Mouse (Mus musculus) forebrain, postnatal 0 days (tissue): ENCODE results near the gene Taf3. TPM values are rescaled to one million over a fixed set of nuclear protein-coding genes. Genes with fewer than 3 reads are reported as not detected.
A peak's percentile ranks its signal among the peaks of the same experiment; 100 is the strongest.

Experiments
- ATAC-seq: fragments of 200-750 bp; cut with Nextera tagmentation; 2 replicates; pipeline ENCODE4 v1.8.0; 2017; ENCODE audit warnings: mild to moderate bottlenecking, moderate library complexity
- DNase-seq: peaks from one replicate; pipeline ENCODE4 v3.0.0-alpha.2; 2015
- H3K27ac ChIP-seq: fragments of 300-500 bp; sonication (generic); 2 replicates; pipeline ENCODE4 v1.5.1; 2014; ENCODE audit warnings: low read depth, mild to moderate bottlenecking, antibody characterized with exemption, low read length, moderate library complexity, mixed read lengths
- H3K27me3 ChIP-seq: fragments of 300-500 bp; sonication (generic); 2 replicates; pipeline ENCODE4 v1.6.1; 2014; ENCODE audit warnings: mild to moderate bottlenecking, low read length, mixed read lengths; ENCODE audit not compliant: insufficient read depth
- H3K36me3 ChIP-seq: fragments of 300-500 bp; sonication (generic); 2 replicates; pipeline ENCODE4 v1.6.1; 2014; ENCODE audit warnings: mild to moderate bottlenecking, moderate library complexity; ENCODE audit not compliant: insufficient read depth
- H3K4me1 ChIP-seq: fragments of 300-500 bp; sonication (generic); 2 replicates; pipeline ENCODE4 v1.6.1; 2014; ENCODE audit warnings: antibody characterized with exemption; ENCODE audit not compliant: insufficient read depth
- H3K4me2 ChIP-seq: fragments of 300-500 bp; sonication (generic); 2 replicates; pipeline ENCODE4 v1.6.1; 2014; ENCODE audit warnings: low read depth, mild to moderate bottlenecking, moderate library complexity
- H3K4me3 ChIP-seq: fragments of 300-500 bp; sonication (generic); 2 replicates; pipeline ENCODE4 v1.5.1; 2014; ENCODE audit warnings: low read depth, low read length, mixed read lengths
- H3K9ac ChIP-seq: fragments of 300-500 bp; sonication (generic); 2 replicates; pipeline ENCODE4 v1.6.1; 2014; ENCODE audit warnings: mild to moderate bottlenecking
- H3K9me3 ChIP-seq: fragments of 300-500 bp; sonication (generic); 2 replicates; pipeline ENCODE4 v1.6.1; 2016; ENCODE audit warnings: low read length
- CTCF ChIP-seq: sonication (generic); IDR thresholded peaks from 2 replicates; pipeline ENCODE4 v1.5.1; 2016; ENCODE audit warnings: antibody characterized with exemption, control low read depth, low read depth
- WGBS: fragments of 180-500 bp; shearing (Covaris S2); extraction: QIAGEN DNeasy Blood & Tissue Kit; methylation state at CpG from one replicate; pipeline ENCODE4 v1.1.7; 2014; 5-methylcytosine and 5-hydroxymethylcytosine counted together
- polyA plus RNA-seq: library from polyadenylated mRNA; unstranded; fragments of >200 nt; fragmentation: Nextera tagmentation; extraction: Ambion mirVana; gene quantifications from 2 replicates; pipeline ENCODE4 v1.2.1, GENCODE M21; 2015
- total RNA-seq: library from RNA; depleted of rRNA; stranded (reverse); fragments of >200 nt; gene quantifications from 2 replicates; pipeline ENCODE4 v1.2.3, GENCODE M21; 2014

Gene Taf3
- total and polyA plus RNA-seq, 2 experiments from 2014 or later, result 3.5 to 9.6 TPM

DNA sequence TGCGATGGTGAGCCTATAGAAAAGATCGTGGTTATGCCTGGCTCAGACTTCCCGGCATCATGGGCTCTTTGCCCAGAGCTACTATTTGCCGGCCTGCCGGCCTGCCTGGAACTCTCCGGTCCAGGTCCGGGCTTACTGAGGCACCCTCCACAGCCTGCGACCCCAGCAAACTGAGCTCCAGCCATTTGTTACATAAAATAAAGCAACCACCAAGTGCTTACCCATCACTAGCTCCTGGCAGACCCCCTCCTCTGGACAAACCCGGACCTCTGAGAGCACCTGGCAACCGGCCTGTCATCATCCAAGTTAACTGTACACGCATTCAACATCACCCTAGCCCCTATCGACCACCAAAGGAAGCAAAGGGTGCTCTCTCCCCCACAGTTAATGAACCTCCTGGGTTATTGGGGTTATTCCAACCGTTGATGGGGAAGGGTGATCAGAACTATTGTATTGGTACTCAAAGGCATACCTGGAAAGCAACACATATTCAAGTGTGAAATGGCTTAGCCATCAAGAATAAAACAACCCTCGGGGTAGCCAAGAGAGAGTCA is 163.1 kb downstream of the Taf3 start:
- no peak for TF ChIP-seq CTCF
- Histone ChIP-seq H3K27me3 (peaks cover 71% of the 10 kb centered on the region), H3K4me3 (no peak overlapping the region), H3K9me3 (no peaks in the 10 kb centered on the region), H3K9ac (no peak overlapping the region), H3K36me3 (no peaks in the 10 kb centered on the region), H3K4me2 (no peak overlapping the region), H3K4me1 (no peaks in the 10 kb centered on the region), H3K27ac (no peak overlapping the region)
- no peak for ATAC-seq
- WGBS, result 2% methylated on average over 14 of the region's 14 CpGs
- DNase-seq, result no peak

DNA sequence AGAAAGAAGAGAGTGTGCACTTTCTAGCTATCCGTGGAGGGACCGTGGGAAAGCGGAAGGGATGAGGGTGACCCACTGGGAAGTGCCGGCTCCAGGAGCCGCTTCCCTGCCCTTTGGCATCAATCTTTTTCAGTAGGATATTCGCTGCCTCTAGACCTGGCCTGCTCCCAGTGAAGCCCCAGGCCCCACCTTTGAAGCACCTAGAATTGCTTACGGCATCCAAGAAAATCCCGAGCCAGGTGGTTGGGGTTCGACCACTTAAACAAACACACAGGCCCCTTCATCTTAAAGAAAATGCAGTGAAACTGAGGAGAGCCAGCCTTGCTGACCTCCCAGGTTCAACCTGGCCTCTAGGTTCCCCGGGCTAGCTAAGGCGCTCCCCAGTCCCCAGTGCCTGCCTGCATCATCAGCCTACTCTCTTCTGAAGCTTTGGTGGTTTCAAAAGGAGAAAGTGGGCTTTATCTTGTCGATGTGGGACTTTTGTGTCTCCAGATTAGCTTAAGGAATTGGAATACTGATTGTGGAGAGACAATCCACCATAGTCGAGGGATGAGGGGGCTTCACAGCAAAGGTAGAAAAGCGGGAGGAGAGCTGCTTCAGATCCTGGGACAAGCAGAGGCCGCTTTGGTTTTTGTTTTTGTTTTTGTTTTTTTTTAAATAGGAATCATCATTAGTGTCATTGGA is 163.7 kb downstream of the Taf3 start:
- no peak overlapping the region for H3K4me3 ChIP-seq
- H3K27me3 ChIP-seq, result peaks cover 71% of the 10 kb centered on the region
- peak; percentile 34 for DNase-seq
- no peak overlapping the region for H3K4me2 ChIP-seq
- no peaks in the 10 kb centered on the region for H3K9me3 ChIP-seq
- H3K27ac ChIP-seq, result no peak overlapping the region
- no peaks in the 10 kb centered on the region for H3K36me3 ChIP-seq
- no peak for ATAC-seq
- H3K9ac ChIP-seq, result no peak overlapping the region
- TF ChIP-seq CTCF, result no peak
- 2% methylated on average over 15 of the region's 15 CpGs for WGBS
- H3K4me1 ChIP-seq, result no peaks in the 10 kb centered on the region

DNA sequence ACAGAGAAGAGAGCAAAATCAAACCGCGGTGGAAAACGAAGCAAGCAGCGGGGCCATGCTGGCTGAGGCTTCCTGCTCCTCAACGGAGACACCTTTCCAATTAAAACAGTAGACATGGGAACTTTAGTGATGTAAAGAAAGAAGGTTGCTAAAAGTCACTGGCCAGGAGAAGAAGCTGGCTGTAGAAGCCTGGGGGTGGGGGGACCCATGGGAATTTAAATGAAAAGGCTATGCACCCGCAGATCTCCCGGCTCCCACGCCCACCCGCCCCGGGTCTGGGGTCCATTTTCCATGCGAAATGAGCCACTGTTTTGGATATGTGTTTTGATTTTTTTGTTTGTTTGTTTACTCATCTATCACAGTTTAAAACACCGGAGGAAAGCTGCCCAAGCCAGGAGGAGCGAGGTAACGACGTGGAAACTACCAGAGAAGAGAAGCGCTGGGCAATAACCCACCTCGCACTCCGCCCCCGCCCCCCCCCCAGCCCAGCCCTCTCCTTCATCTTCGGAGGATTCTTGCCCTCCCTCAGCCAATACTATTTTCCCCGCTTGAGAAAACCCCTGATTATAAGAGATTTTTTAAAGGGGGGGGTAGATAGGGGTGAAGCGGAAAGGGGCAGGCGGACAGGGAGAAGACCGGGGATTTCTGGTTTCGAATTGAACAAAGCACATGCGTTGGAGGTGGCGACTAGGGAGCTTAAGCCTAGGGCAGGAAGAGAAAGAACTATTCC is 164.4 kb downstream of the Taf3 start:
- Histone ChIP-seq H3K9me3 (no peaks in the 10 kb centered on the region), H3K9ac (no peak overlapping the region), H3K27me3 (peaks cover 69% of the 10 kb centered on the region), H3K4me2 (no peak overlapping the region), H3K4me1 (no peaks in the 10 kb centered on the region), H3K4me3 (no peak overlapping the region), H3K36me3 (no peaks in the 10 kb centered on the region), H3K27ac (no peak overlapping the region)
- no peak for ATAC-seq
- no peak for DNase-seq
- no peak for TF ChIP-seq CTCF
- under 1% methylated on average over 27 of the region's 27 CpGs for WGBS

- no peak overlapping the region for H3K4me2 ChIP-seq
- DNase-seq (peak; percentile 74), ATAC-seq (no peak)
- no peak for TF ChIP-seq CTCF
- H3K9ac ChIP-seq, result no peak overlapping the region
- WGBS, result under 1% methylated on average over 43 of the region's 43 CpGs
- no peaks in the 10 kb centered on the region for H3K36me3 ChIP-seq
- no peak overlapping the region for H3K27ac ChIP-seq
- H3K27me3 ChIP-seq, result peaks cover 69% of the 10 kb centered on the region
- no peaks in the 10 kb centered on the region for H3K4me1 ChIP-seq
- H3K9me3 ChIP-seq, result no peaks in the 10 kb centered on the region
- H3K4me3 ChIP-seq, result peak overlapping the region; percentile 12; the same call in 1 of the 2 replicates
These were observed 165.2 kb downstream of the Taf3 start for GRCm38 (mm10) chr2:9882926-9883802.

GRCm38 (mm10) chr2:9882371-9882925 is 165.9 kb downstream of the Taf3 start:
- H3K4me1 ChIP-seq, result no peaks in the 10 kb centered on the region
- H3K27ac ChIP-seq, result no peak overlapping the region
- no peaks in the 10 kb centered on the region for H3K9me3 ChIP-seq
- no peaks in the 10 kb centered on the region for H3K36me3 ChIP-seq
- no peak for TF ChIP-seq CTCF
- H3K9ac ChIP-seq, result no peak overlapping the region
- H3K4me2 ChIP-seq, result 0 out of 2 replicates have a peak overlapping the region, but pooled peaks have one; percentile 10
- DNase-seq, result peak; percentile 63
- H3K4me3 ChIP-seq, result peak overlapping the region; percentile 12; the same call in 1 of the 2 replicates
- H3K27me3 ChIP-seq, result peaks cover 69% of the 10 kb centered on the region
- WGBS, result 1% methylated on average over 39 of the region's 39 CpGs
- ATAC-seq, result no peak

- peak; percentile 56 for ATAC-seq
- Histone ChIP-seq H3K4me3 (no peak overlapping the region), H3K9me3 (no peaks in the 10 kb centered on the region), H3K4me1 (no peaks in the 10 kb centered on the region), H3K27me3 (peaks cover 64% of the 10 kb centered on the region), H3K36me3 (no peaks in the 10 kb centered on the region), H3K4me2 (peak overlapping the region; percentile 15; the same call in 1 of the 2 replicates), H3K9ac (no peak overlapping the region), H3K27ac (no peak overlapping the region)
- peak; percentile 51 for DNase-seq
- 2% methylated on average over 13 of the region's 13 CpGs for WGBS
- TF ChIP-seq CTCF, result 0 out of 2 replicates have a peak, but pooled peaks have one; percentile 23
These were observed 166.8 kb downstream of the Taf3 start for GRCm38 (mm10) chr2:9881611-9882023.
